Mouse (Mus musculus) liver, postnatal 0 days (tissue): ENCODE results near the gene Meis2. TPM values are rescaled to one million over a fixed set of nuclear protein-coding genes. Genes with fewer than 3 reads are reported as not detected.

ENCODE experiments used
- ATAC-seq: fragments of 200-750 bp; cut with Nextera tagmentation; 2 replicates; pipeline ENCODE4 v1.8.0; 2017; ENCODE audit warnings: mild to moderate bottlenecking, moderate library complexity
- DNase-seq: peaks from one replicate; pipeline ENCODE4 v3.0.0-alpha.2; 2016
- H3K27ac ChIP-seq: fragments of 300-500 bp; sonication (generic); 2 replicates; pipeline ENCODE4 v1.5.1; 2014; ENCODE audit warnings: antibody characterized with exemption, moderate library complexity, mild to moderate bottlenecking, low read depth
- H3K27me3 ChIP-seq: fragments of 300-500 bp; sonication (generic); 2 replicates; pipeline ENCODE4 v1.6.1; 2014; ENCODE audit warnings: low read length, control low read depth, mixed read lengths; ENCODE audit not compliant: insufficient read depth
- H3K36me3 ChIP-seq: fragments of 300-500 bp; sonication (generic); replicated peaks from 2 replicates; pipeline ENCODE4 v1.6.1; 2014; ENCODE audit warnings: mild to moderate bottlenecking, control low read depth, low read length, moderate library complexity, mixed read lengths; ENCODE audit not compliant: insufficient read depth
- H3K4me1 ChIP-seq: fragments of 300-500 bp; sonication (generic); 2 replicates; pipeline ENCODE4 v1.6.1; 2014; ENCODE audit warnings: antibody characterized with exemption, mild to moderate bottlenecking, control low read depth; ENCODE audit not compliant: insufficient read depth
- H3K4me2 ChIP-seq: fragments of 300-500 bp; sonication (generic); 2 replicates; pipeline ENCODE4 v1.6.1; 2014; ENCODE audit warnings: low read depth, mild to moderate bottlenecking, low read length, moderate library complexity, mixed read lengths
- H3K4me3 ChIP-seq: fragments of 300-500 bp; sonication (generic); 2 replicates; pipeline ENCODE4 v1.5.1; 2014; ENCODE audit warnings: low read depth, low read length
- H3K9ac ChIP-seq: fragments of 300-500 bp; sonication (generic); replicated peaks from 2 replicates; pipeline ENCODE4 v1.6.1; 2014; ENCODE audit warnings: mild to moderate bottlenecking, moderate library complexity
- H3K9me3 ChIP-seq: fragments of 300-500 bp; sonication (generic); 2 replicates; pipeline ENCODE4 v1.6.1; 2016; ENCODE audit warnings: mild to moderate bottlenecking, control low read depth, low read length, mixed read lengths
- CTCF ChIP-seq: sonication (generic); IDR thresholded peaks from 2 replicates; pipeline ENCODE4 v1.5.1; 2016; ENCODE audit warnings: antibody characterized with exemption, low read depth
- EP300 ChIP-seq: IDR thresholded peaks from 2 replicates; pipeline ENCODE4 v1.6.1; 2016; ENCODE audit warnings: antibody characterized with exemption, low read depth, mild to moderate bottlenecking
- WGBS: fragments of 180-500 bp; shearing (Covaris S2); extraction: QIAGEN DNeasy Blood & Tissue Kit; methylation state at CpG from one replicate; pipeline ENCODE4 v1.1.7; 2014; ENCODE audit not compliant: insufficient replicate concordance; 5-methylcytosine and 5-hydroxymethylcytosine counted together
- polyA plus RNA-seq: library from polyadenylated mRNA; unstranded; fragments of >200 nt; fragmentation: Nextera tagmentation; extraction: Ambion mirVana; gene quantifications from 2 replicates; pipeline ENCODE4 v1.2.1, GENCODE M21; 2015

The Meis2 gene
- polyA plus RNA-seq, 1 experiment from 2014 or later: 2.0 TPM

DNA sequence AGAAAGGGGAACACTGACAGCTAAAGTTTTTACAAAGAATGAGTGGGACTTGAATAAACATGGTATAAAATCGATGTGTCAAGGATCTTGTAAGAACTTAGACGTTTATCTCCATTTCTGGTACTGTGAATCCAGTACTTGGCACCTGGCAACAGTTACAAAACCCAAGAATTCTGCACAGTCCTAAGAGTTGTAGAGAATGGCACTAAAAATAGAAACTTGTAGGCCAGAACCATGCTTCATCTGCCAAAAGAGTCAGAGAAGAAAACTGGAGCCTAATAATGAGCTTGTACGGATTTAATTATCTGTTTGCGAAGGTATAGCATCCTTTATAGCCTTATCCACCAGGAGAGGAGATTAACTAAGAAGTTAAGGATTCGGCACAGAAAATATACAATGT is 42.8 kb downstream of the Meis2 start:
- H3K9ac ChIP-seq: no peak overlapping the region
- ATAC-seq: no peak
- H3K9me3 ChIP-seq: no peaks in the 10 kb centered on the region
- H3K27ac ChIP-seq: no peak overlapping the region
- no peaks in the 10 kb centered on the region for H3K36me3 ChIP-seq
- DNase-seq: no peak
- WGBS: 74% methylated on average over 5 of the region's 5 CpGs
- no peak overlapping the region for H3K4me2 ChIP-seq
- no peak for TF ChIP-seq EP300
- no peak for TF ChIP-seq CTCF
- H3K27me3 ChIP-seq: no peaks in the 10 kb centered on the region
- no peak overlapping the region for H3K4me3 ChIP-seq
- H3K4me1 ChIP-seq: 0 out of 2 replicates have a peak, but pooled peaks cover 8% of the 10 kb centered on the region

GRCm38 (mm10) chr2:116021931-116022330 is 43.7 kb downstream of the Meis2 start:
- H3K4me3 ChIP-seq: no peak overlapping the region
- H3K36me3 ChIP-seq: no peaks in the 10 kb centered on the region
- H3K27ac ChIP-seq: 0 out of 2 replicates have a peak overlapping the region, but pooled peaks have one; percentile 62
- H3K4me2 ChIP-seq: no peak overlapping the region; the same call in 1 of the 2 replicates
- DNase-seq (no peak), ATAC-seq (no peak)
- no peak overlapping the region for H3K9ac ChIP-seq
- 75% methylated on average over 4 of the region's 4 CpGs for WGBS
- no peaks in the 10 kb centered on the region for H3K27me3 ChIP-seq
- 0 out of 2 replicates have a peak, but pooled peaks cover 8% of the 10 kb centered on the region for H3K4me1 ChIP-seq
- no peak for TF ChIP-seq EP300
- TF ChIP-seq CTCF: no peak
- H3K9me3 ChIP-seq: no peaks in the 10 kb centered on the region

- H3K36me3 ChIP-seq: no peaks in the 10 kb centered on the region
- no peak for TF ChIP-seq CTCF
- TF ChIP-seq EP300: no peak
- H3K4me2 ChIP-seq: peak overlapping the region; percentile 56
- H3K9me3 ChIP-seq: no peaks in the 10 kb centered on the region
- peak overlapping the region; percentile 13 for H3K4me3 ChIP-seq
- no peaks in the 10 kb centered on the region for H3K27me3 ChIP-seq
- peak overlapping the region; percentile 62 for H3K27ac ChIP-seq
- H3K9ac ChIP-seq: no peak overlapping the region
- WGBS: 30% methylated on average over 9 of the region's 9 CpGs
- peak; percentile 95 for ATAC-seq
- 0 out of 2 replicates have a peak, but pooled peaks cover 8% of the 10 kb centered on the region for H3K4me1 ChIP-seq
- DNase-seq: peak; percentile 40
These were observed 44.6 kb downstream of the Meis2 start for GRCm38 (mm10) chr2:116021046-116021445.

- 49% methylated on average over 5 of the region's 5 CpGs for WGBS
- Histone ChIP-seq H3K27ac (peak overlapping the region; percentile 62), H3K36me3 (no peaks in the 10 kb centered on the region), H3K9ac (no peak overlapping the region), H3K27me3 (no peaks in the 10 kb centered on the region), H3K4me3 (peak overlapping the region; percentile 13), H3K4me1 (0 out of 2 replicates have a peak, but pooled peaks cover 8% of the 10 kb centered on the region), H3K9me3 (no peaks in the 10 kb centered on the region), H3K4me2 (peak overlapping the region; percentile 56)
- TF ChIP-seq CTCF (no peak), EP300 (no peak)
- peak; percentile 64 for ATAC-seq
- no peak for DNase-seq
These were observed 45.1 kb downstream of the Meis2 start for GRCm38 (mm10) chr2:116020451-116020951.

DNA sequence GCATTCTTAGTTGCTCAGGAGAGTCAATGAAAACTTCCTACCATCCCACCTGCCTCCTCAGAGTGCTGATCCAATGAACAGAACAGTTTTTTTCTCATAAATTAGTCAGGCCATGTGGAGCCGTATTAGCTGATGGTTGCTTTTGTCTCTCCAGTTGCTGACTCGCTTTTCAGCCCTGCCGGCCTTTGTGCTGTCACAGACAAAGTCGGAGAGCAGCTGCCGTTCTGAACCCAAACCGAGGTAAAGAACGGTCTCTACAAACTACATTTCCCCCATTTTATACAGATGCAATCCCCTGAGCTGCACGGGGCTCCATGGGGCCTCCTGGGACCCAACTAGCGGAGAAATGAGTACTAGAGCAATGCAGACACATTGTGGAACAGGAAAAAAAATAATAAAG is 45.7 kb downstream of the Meis2 start:
- Histone ChIP-seq H3K9ac (no peak overlapping the region), H3K27ac (no peak overlapping the region), H3K4me2 (peak overlapping the region; percentile 56), H3K4me1 (0 out of 2 replicates have a peak, but pooled peaks cover 8% of the 10 kb centered on the region), H3K9me3 (no peaks in the 10 kb centered on the region), H3K27me3 (no peaks in the 10 kb centered on the region), H3K4me3 (no peak overlapping the region), H3K36me3 (no peaks in the 10 kb centered on the region)
- ATAC-seq (no peak), DNase-seq (no peak)
- TF ChIP-seq EP300 (no peak), CTCF (no peak)
- WGBS: 61% methylated on average over 9 of the region's 9 CpGs

DNA sequence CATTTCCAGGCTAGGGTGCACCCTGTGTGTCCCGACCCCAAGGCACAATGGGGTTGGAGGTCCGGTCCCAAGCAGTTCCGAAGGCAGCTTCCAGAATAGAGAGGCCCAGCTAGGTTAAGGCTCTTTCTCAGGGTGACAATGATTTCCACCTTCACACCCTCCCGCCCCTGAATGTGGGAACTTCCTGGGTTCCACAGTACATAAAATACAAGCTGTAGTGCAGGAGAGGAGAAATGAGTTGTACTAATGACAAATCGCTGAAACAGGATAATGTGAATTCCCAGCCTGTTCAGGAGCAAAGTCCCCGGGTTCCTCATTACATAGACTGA is 46.2 kb downstream of the Meis2 start:
- TF ChIP-seq EP300 (no peak), CTCF (no peak)
- Histone ChIP-seq H3K4me1 (0 out of 2 replicates have a peak, but pooled peaks cover 8% of the 10 kb centered on the region), H3K36me3 (no peaks in the 10 kb centered on the region), H3K4me2 (no peak overlapping the region), H3K4me3 (no peak overlapping the region), H3K27me3 (no peaks in the 10 kb centered on the region), H3K9ac (no peak overlapping the region), H3K27ac (no peak overlapping the region), H3K9me3 (no peaks in the 10 kb centered on the region)
- ATAC-seq (no peak), DNase-seq (no peak)
- 76% methylated on average over 6 of the region's 6 CpGs for WGBS
